Mouse (Mus musculus): ENCODE results near the gene 1520401A03Rik. TPM values are rescaled to one million over a fixed set of nuclear protein-coding genes. Genes with fewer than 3 reads are reported as not detected.

Gene 1520401A03Rik
- polyA plus RNA-seq, 1 experiment = 0.06 TPM

- H3K4me1 ChIP-seq (ENCODE audit: control insufficient read depth) = peaks cover 11% of the 10 kb centered on the region
- H3K36me3 ChIP-seq (ENCODE audit: control insufficient read depth) = no peaks in the 10 kb centered on the region
- H3K27me3 ChIP-seq (ENCODE audit: control insufficient read depth) = peaks cover 58% of the 10 kb centered on the region
- H3K9me3 ChIP-seq (ENCODE audit: control insufficient read depth, low read length) = peaks cover 3% of the 10 kb centered on the region; the same call in 1 of the 2 replicates
- no peak overlapping the region for H3K4me3 ChIP-seq (replicated peaks)
- TF ChIP-seq TAL1 (IDR thresholded peaks at IDR 0.05; ENCODE audit: low read length) (no peak), GATA1 (IDR thresholded peaks at IDR 0.05; ENCODE audit: low read length) (no peak)
Measured at GRCm38 (mm10) chr17:23695801-23696200, 26.8 kb downstream of the 1520401A03Rik start.

- Histone ChIP-seq H3K27me3 (ENCODE audit: control insufficient read depth) (peaks cover 45% of the 10 kb centered on the region), H3K4me1 (ENCODE audit: control insufficient read depth) (peaks cover 5% of the 10 kb centered on the region), H3K4me3 (replicated peaks) (no peak overlapping the region), H3K9me3 (ENCODE audit: control insufficient read depth, low read length) (no peaks in the 10 kb centered on the region; the same call in 1 of the 2 replicates), H3K36me3 (ENCODE audit: control insufficient read depth) (no peaks in the 10 kb centered on the region)
- TF ChIP-seq GATA1 (IDR thresholded peaks at IDR 0.05; ENCODE audit: low read length) (no peak), TAL1 (IDR thresholded peaks at IDR 0.05; ENCODE audit: low read length) (no peak)
Measured at GRCm38 (mm10) chr17:23694491-23694890, 28.1 kb downstream of the 1520401A03Rik start.

GRCm38 (mm10) chr17:23683856-23684672 is 38.5 kb downstream of the 1520401A03Rik start, which contains the start of gene Cldn9:
Gene Cldn9, minus strand, starts transcription at chr17:23684026.
- Histone ChIP-seq H3K36me3 (ENCODE audit: control insufficient read depth) (no peaks in the 10 kb centered on the region), H3K4me1 (ENCODE audit: control insufficient read depth) (no peaks in the 10 kb centered on the region), H3K9me3 (ENCODE audit: control insufficient read depth, low read length) (no peaks in the 10 kb centered on the region), H3K27me3 (ENCODE audit: control insufficient read depth) (peaks cover 61% of the 10 kb centered on the region), H3K4me3 (replicated peaks) (no peak within 1 kb of the TSS)
- TF ChIP-seq GATA1 (IDR thresholded peaks at IDR 0.05; ENCODE audit: low read length) (no peak), TAL1 (IDR thresholded peaks at IDR 0.05; ENCODE audit: low read length) (no peak)

GRCm38 (mm10) chr17:23683226-23683625 is 39.4 kb downstream of the 1520401A03Rik start:
- H3K36me3 ChIP-seq (ENCODE audit: control insufficient read depth) = no peaks in the 10 kb centered on the region
- TF ChIP-seq GATA1 (IDR thresholded peaks at IDR 0.05; ENCODE audit: low read length) (no peak), TAL1 (IDR thresholded peaks at IDR 0.05; ENCODE audit: low read length) (no peak)
- H3K27me3 ChIP-seq (ENCODE audit: control insufficient read depth) = peaks cover 69% of the 10 kb centered on the region
- H3K4me3 ChIP-seq (replicated peaks) = no peak overlapping the region
- H3K9me3 ChIP-seq (ENCODE audit: control insufficient read depth, low read length) = no peaks in the 10 kb centered on the region
- H3K4me1 ChIP-seq (ENCODE audit: control insufficient read depth) = no peaks in the 10 kb centered on the region

- peaks cover 76% of the 10 kb centered on the region for H3K27me3 ChIP-seq (ENCODE audit: control insufficient read depth)
- H3K4me1 ChIP-seq (ENCODE audit: control insufficient read depth) = peaks cover 2% of the 10 kb centered on the region
- H3K4me3 ChIP-seq (replicated peaks) = no peak overlapping the region
- TF ChIP-seq TAL1 (IDR thresholded peaks at IDR 0.05; ENCODE audit: low read length) (no peak), GATA1 (IDR thresholded peaks at IDR 0.05; ENCODE audit: low read length) (no peak)
- H3K9me3 ChIP-seq (ENCODE audit: control insufficient read depth, low read length) = no peaks in the 10 kb centered on the region
- no peaks in the 10 kb centered on the region for H3K36me3 ChIP-seq (ENCODE audit: control insufficient read depth)
Measured at GRCm38 (mm10) chr17:23682530-23682929, 40.1 kb downstream of the 1520401A03Rik start.

GRCm38 (mm10) chr17:23682092-23682491 is 40.5 kb downstream of the 1520401A03Rik start:
- TF ChIP-seq TAL1 (IDR thresholded peaks at IDR 0.05; ENCODE audit: low read length) (no peak), GATA1 (IDR thresholded peaks at IDR 0.05; ENCODE audit: low read length) (no peak)
- H3K4me1 ChIP-seq (ENCODE audit: control insufficient read depth) = peaks cover 6% of the 10 kb centered on the region
- H3K4me3 ChIP-seq (replicated peaks) = no peak overlapping the region
- H3K9me3 ChIP-seq (ENCODE audit: control insufficient read depth, low read length) = no peaks in the 10 kb centered on the region
- no peaks in the 10 kb centered on the region for H3K36me3 ChIP-seq (ENCODE audit: control insufficient read depth)
- H3K27me3 ChIP-seq (ENCODE audit: control insufficient read depth) = peaks cover 81% of the 10 kb centered on the region

- TF ChIP-seq GATA1 (IDR thresholded peaks at IDR 0.05; ENCODE audit: low read length) = no peak
- no peak for TF ChIP-seq TAL1 (IDR thresholded peaks at IDR 0.05; ENCODE audit: low read length)
- peaks cover 16% of the 10 kb centered on the region for H3K4me1 ChIP-seq (ENCODE audit: control insufficient read depth)
- H3K36me3 ChIP-seq (ENCODE audit: control insufficient read depth) = no peaks in the 10 kb centered on the region
- H3K27me3 ChIP-seq (ENCODE audit: control insufficient read depth) = peaks cover 91% of the 10 kb centered on the region
- H3K9me3 ChIP-seq (ENCODE audit: control insufficient read depth, low read length) = no peaks in the 10 kb centered on the region
- H3K4me3 ChIP-seq (replicated peaks) = no peak overlapping the region
Measured at GRCm38 (mm10) chr17:23681086-23681485, 41.5 kb downstream of the 1520401A03Rik start.

- Histone ChIP-seq H3K4me1 (ENCODE audit: control insufficient read depth) (peaks cover 23% of the 10 kb centered on the region), H3K9me3 (ENCODE audit: control insufficient read depth, low read length) (no peaks in the 10 kb centered on the region), H3K4me3 (replicated peaks) (no peak overlapping the region), H3K27me3 (ENCODE audit: control insufficient read depth) (peaks cover 97% of the 10 kb centered on the region), H3K36me3 (ENCODE audit: control insufficient read depth) (no peaks in the 10 kb centered on the region)
- TF ChIP-seq TAL1 (IDR thresholded peaks at IDR 0.05; ENCODE audit: low read length) (no peak), GATA1 (IDR thresholded peaks at IDR 0.05; ENCODE audit: low read length) (no peak)
Measured at GRCm38 (mm10) chr17:23680336-23680735, 42.2 kb downstream of the 1520401A03Rik start.

GRCm38 (mm10) chr17:23679127-23679835 is 43.3 kb downstream of the 1520401A03Rik start, which contains the start of gene Cldn6:
Gene Cldn6, plus strand, starts transcription at chr17:23679249.
- Histone ChIP-seq H3K9me3 (ENCODE audit: control insufficient read depth, low read length) (no peaks in the 10 kb centered on the region), H3K27me3 (ENCODE audit: control insufficient read depth) (peaks cover 92% of the 10 kb centered on the region), H3K36me3 (ENCODE audit: control insufficient read depth) (no peaks in the 10 kb centered on the region), H3K4me1 (ENCODE audit: control insufficient read depth) (peaks cover 32% of the 10 kb centered on the region), H3K4me3 (replicated peaks) (no peak within 1 kb of the TSS)
- no peak for TF ChIP-seq TAL1 (IDR thresholded peaks at IDR 0.05; ENCODE audit: low read length)
- TF ChIP-seq GATA1 (IDR thresholded peaks at IDR 0.05; ENCODE audit: low read length) = no peak
